Mouse (Mus musculus): Measurements from ENCODE around the gene Yaf2.
"Not testable (repeated sequence)": the region's sequence is repeated elsewhere in the genome, so short reads cannot be mapped to it uniquely, and the experiment has no call there.

Gene Yaf2

GRCm38 (mm10) chr15:93253172-93253571 is 83.6 kb downstream of the Yaf2 start:
- DNase-seq (ENCODE audit: low spot score in 2 of 2) = no peak

- DNase-seq (ENCODE audit: low spot score in 2 of 2) = no peak
These were observed 84.3 kb downstream of the Yaf2 start for GRCm38 (mm10) chr15:93252396-93252795.

- DNase-seq (ENCODE audit: low spot score in 2 of 2) = no peak
These were observed 85.0 kb downstream of the Yaf2 start for GRCm38 (mm10) chr15:93251553-93252250.

- DNase-seq (ENCODE audit: low spot score in 2 of 2) = no peak
These were observed 93.5 kb downstream of the Yaf2 start for GRCm38 (mm10) chr15:93243202-93243601.

- DNase-seq (ENCODE audit: low spot score in 2 of 2) = not testable (repeated sequence)
These were observed 100.3 kb downstream of the Yaf2 start for GRCm38 (mm10) chr15:93236456-93236855.
